Mouse (Mus musculus): ENCODE measurements around the gene Lin7a.

DNA sequence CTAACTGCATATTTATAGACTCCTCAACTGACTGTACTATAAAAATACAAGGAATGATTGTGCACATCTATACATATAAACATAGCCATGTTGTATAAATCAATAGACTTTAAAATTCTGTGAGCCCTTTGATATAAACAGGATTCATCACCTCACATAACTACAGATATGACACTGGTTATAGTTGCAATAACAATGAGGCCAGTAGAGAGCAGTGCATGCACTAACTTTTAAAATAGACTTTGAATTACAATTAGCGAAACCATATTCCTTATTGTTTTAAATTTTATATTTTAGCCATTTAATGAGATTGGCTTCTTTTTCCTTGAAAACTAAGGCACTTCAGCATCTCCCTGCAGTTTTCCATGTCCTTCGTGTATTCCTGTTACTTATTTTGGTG lies 11.1 kb upstream of the Lin7a start:
- no peak for TF ChIP-seq CTCF (IDR thresholded peaks at IDR 0.05; ENCODE audit: extremely low read depth, insufficient read depth, low read length)
- TF ChIP-seq POLR2A (IDR thresholded peaks at IDR 0.05; ENCODE audit: extremely low read depth, insufficient read depth, low read length), result no peak

All from cortical plate, adult 2 months (tissue).